Mouse (Mus musculus): Measurements from ENCODE around the gene Prkcz. TPM values are rescaled to one million over a fixed set of nuclear protein-coding genes. Genes with fewer than 3 reads are reported as not detected.

Prkcz gene
- total RNA-seq, 1 experiment from 2014 or later: not detected

GRCm38 (mm10) chr4:155223594-155224528 lies 137.3 kb downstream of the Prkcz start:
- 0 out of 2 replicates have a peak, but pooled peaks have one; percentile 1 for ATAC-seq (replicated peaks; ENCODE audit: low read depth, poor library complexity, severe bottlenecking)

- ATAC-seq (replicated peaks; ENCODE audit: low read depth, poor library complexity, severe bottlenecking): peak; percentile 79
Observed at GRCm38 (mm10) chr4:155222841-155223593, 138.1 kb downstream of the Prkcz start.

DNA sequence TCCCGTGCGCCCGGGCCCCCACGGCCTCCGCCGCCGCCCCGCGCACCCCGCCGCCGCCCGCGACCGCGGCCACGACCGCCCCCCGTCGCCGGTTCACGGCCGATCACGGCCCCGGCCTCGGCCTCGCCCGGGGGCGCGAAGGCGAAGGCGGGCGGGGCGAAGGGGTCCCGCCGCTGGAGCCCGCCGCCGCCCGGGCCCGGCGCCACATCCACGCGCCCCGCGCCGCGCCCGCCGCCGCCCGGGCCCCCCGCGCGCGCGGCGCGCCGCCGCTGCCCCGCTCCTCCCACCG lies 138.7 kb downstream of the Prkcz start, which contains the start of gene Ski:
Gene Ski, minus strand, starts transcription at position 41 of the 289 bp plus-strand sequence.
- ATAC-seq (replicated peaks; ENCODE audit: low read depth, poor library complexity, severe bottlenecking): no peak

GRCm38 (mm10) chr4:155221599-155222551 lies 139.3 kb downstream of the Prkcz start:
- ATAC-seq (replicated peaks; ENCODE audit: low read depth, poor library complexity, severe bottlenecking): peak; percentile 6; the same call in 1 of the 2 replicates

DNA sequence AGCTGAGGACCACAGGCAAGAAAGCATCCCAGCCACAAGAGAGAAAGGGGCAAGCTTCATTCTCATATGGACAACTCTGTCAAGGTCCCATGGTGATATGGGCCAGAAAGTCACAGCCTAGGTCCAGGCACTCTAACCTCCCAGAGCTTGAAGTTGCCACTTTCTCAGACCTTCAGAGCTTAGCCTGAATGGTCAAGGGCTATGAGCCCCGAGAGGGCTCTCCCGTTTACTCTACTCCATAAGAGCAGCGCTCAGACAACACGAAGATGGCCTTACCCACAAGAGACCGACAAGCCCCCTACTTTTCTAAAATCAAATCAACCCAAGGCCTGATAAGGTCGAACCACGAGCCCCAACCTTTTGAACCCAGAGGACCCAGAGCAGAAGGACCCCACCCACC lies 140.1 kb downstream of the Prkcz start:
- ATAC-seq (replicated peaks; ENCODE audit: low read depth, poor library complexity, severe bottlenecking): no peak

DNA sequence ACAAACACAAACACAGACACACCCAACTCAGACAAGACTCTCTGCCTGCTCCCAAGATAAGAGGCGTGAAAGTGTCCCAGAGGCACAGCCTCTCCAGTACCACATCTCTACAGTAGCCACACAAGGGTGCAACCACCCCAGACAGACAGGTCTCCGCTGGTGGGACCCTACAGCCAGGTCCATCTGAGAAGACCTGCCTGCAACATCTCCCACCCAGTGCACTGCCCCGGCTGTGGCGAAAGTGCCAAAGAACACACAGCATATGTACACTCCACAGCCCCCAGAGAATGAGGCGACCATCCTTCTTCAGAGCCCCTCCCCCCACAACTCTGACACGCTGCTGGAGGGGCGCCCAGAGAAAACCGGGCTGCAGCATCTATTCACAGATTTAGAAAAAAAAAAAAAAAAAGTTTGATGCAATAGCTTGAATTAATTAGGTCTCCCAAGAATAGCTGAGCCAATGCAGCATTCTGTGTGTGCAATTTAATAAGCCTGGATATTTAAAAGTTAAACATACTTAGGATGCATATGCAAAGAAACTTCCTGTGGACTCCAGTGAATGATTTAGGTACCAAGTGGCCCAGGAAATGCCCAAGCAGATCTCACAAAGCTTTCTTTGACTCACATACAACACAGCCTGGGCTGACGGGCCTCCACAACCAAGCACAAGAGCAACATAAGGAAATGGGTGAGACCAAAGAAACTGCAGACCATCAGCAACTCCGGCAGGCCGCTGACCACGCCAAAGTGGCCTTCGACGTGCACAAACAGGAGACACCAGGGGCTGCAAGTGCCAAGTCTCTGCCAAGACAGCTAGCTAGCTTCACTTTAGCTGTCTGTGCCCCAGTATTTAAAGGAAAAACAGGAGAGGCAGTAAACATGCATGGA lies 140.7 kb downstream of the Prkcz start:
- ATAC-seq (replicated peaks; ENCODE audit: low read depth, poor library complexity, severe bottlenecking): no peak

DNA sequence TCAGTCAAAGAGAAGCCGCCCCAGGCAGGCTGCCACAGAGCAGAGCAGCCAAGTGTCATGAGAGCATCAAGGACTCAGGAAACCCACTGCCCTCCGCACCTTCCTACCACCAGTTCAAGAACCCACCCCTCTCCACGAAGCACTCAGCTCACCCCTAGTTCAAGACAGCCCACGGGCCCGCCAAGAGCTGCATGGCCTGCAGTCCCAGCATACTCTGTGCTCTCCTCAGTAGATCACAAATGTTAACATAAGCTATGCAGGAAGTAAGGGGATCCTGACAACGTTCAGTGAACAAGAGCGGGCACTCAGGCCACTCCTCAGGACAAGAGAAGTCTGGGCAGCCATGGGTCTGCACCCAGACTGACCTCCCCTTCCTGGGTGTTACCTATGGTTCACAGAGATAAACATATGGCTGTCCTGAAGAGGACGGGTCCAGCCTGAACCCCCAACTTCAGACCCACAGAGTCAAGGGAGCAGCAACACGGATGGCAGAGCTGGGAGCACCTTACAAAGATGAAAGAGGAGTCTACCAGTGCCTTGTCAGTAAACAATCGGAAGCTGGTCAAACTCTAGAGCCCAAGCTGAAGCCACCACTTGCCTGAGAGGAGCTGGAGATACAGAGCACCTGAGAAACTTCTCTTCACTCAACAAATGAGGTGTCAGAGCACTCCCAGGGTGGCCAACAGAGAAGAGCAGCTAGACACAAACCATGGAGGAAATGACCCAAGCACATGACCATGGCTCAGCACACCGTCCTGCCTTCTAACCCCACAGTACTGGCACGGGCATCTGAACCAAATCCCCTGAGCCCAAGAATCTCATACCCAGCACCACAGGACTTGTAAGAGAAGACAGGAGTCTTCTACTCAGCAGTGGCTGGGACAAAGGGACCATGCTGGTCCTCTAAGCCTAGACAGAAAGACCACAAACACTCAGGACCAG lies 141.6 kb downstream of the Prkcz start:
- ATAC-seq (replicated peaks; ENCODE audit: low read depth, poor library complexity, severe bottlenecking): no peak

- no peak for ATAC-seq (replicated peaks; ENCODE audit: low read depth, poor library complexity, severe bottlenecking)
Observed at GRCm38 (mm10) chr4:155218104-155218732, 142.9 kb downstream of the Prkcz start.

- peak; percentile 62 for ATAC-seq (replicated peaks; ENCODE audit: low read depth, poor library complexity, severe bottlenecking)
Observed at GRCm38 (mm10) chr4:155217241-155218103, 143.7 kb downstream of the Prkcz start.

DNA sequence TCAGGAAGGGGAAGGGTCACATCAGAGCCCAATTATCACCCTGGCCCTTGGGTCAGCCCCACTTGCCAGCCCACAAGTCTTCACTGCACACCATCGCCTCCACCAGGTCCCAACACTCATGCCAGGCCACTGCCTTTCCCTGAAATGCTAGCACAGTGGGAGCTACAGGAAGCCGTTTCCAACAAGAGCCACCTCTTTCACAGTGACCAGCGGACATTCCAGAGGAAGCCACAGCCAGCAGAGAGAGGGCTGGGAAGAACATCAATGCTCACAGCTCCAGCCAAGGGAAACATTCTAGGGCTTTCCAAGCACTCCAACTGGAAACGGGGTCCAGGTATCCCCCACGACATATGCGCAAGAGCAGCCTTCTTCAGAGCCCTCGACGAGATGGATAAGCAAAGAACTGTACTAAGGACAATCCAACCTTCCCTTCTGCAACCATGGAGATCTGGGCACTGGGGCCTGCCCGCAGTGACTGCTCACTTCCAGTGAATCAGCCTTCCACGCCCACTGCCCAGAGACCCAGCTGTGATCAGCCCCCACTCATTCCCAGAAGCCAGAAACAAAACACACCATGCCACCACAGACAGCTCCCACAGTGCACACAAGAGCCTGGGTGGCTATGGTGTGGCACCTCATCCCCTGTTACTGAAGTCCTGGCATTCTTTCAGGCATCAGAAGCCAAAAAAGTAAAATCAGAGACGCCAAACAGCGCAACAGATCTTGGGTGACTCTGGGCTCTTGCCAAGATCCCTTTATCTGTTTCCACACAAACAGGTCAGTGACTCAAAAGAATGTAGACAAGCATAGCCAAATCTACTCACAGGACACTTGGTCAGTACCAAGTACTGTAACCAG lies 145.2 kb downstream of the Prkcz start:
- no peak for ATAC-seq (replicated peaks; ENCODE audit: low read depth, poor library complexity, severe bottlenecking)

GRCm38 (mm10) chr4:155215203-155215602 lies 146.0 kb downstream of the Prkcz start:
- no peak for ATAC-seq (replicated peaks; ENCODE audit: low read depth, poor library complexity, severe bottlenecking)

- ATAC-seq (replicated peaks; ENCODE audit: low read depth, poor library complexity, severe bottlenecking): no peak
Observed at GRCm38 (mm10) chr4:155214793-155215192, 146.4 kb downstream of the Prkcz start.

DNA sequence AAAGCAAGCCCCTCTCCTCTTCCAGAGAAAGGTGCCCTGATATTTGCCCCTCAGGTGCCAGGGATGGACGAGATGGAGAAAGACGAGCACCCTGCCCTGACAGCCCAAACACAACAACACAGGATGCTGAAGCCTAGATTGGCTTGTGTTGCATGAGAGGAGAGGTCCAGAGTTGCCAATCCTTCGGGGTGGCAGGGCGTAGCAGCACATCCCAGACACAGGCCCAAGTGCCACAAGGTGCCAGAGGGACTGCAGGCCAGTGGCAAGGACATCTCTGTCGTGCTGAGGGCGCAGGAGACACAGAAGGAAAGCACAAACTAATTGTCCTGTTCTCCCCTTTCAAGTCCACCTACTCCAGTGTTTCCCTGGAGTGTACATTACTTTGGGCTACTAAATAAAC lies 147.0 kb downstream of the Prkcz start:
- no peak for ATAC-seq (replicated peaks; ENCODE audit: low read depth, poor library complexity, severe bottlenecking)

DNA sequence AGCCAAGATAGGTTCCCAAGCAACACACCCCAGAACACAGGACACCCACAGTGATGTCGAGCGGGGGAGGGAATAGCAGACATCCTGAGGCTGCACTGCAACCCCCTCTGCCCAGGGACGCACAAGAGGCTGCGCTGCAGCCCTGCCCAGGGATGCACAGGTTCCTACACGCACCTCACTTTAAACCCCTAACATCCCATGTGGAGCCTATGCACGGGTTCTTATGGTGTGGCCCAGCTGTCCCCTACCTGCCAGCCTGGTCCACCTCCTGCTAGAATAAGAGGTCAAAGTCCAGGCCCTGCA lies 147.5 kb downstream of the Prkcz start:
- ATAC-seq (replicated peaks; ENCODE audit: low read depth, poor library complexity, severe bottlenecking): no peak

DNA sequence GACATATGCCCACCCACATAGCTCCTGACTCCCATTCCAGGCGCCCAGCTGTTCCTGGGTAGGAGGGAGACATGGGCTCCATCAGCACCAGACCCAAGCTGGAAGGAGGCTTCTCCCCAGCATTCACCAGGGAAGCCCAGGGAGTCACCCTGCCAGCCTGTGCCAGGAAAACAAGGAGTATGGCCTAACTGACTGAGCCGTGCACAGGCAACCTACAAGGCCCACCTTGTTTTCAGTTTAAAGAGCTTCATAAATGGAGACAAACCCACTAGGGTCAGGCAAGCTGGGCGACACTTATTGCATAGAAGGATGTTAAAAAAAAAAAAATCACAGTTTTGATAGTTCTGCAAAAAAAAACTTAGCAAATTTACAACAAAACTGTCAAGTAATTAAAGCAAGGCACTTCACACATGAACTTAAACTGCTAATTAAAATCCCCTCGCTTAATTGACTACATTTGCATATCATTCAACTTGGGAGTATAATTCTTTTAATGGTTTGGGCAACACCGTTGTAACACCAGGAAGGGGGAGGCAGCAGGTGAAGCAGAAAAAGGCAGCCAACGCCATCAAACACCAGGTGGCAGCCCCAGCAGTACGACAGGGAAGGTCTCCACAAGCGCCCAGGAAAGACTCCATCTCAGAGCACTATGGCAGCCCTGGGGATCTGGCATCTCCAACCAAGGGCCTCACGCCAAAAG lies 148.0 kb downstream of the Prkcz start:
- no peak for ATAC-seq (replicated peaks; ENCODE audit: low read depth, poor library complexity, severe bottlenecking)

All from common myeloid progenitor, adult 5-6 weeks (primary cell).